Mouse (Mus musculus): ENCODE data around the gene Sertm1. TPM values are rescaled to one million over a fixed set of nuclear protein-coding genes. Genes with fewer than 3 reads are reported as not detected.

Gene Sertm1
- polyA plus RNA-seq (2012; rRNA removed) (1.3 and 1.5 TPM in 2 replicates), polyA plus RNA-seq (2014; fragmentation: Nextera tagmentation; extraction: Ambion mirVana) (0.27 and 0.38 TPM in 2 replicates)

DNA sequence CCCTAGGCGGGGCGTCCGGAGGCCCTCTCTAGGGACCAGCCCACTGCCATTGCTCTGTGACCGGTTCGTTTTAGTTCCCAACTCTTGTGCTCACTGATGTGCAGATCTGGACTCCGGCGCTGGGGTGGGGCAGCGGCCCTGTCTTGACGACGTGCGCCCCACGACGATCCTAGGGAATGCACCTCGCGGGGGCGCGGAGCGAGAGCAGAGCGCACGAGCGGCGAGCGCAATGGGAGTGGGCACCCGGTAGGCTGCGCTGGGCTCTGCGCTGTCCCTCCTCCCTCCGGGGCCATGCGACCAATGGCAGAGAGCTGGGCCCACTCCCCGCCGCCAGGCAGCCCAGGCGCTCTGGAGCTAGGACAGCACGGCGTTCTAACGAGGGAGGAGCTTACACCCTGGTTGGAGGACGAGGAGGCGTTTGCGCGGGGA lies at the start of gene Sertm1:
TSS of gene Sertm1 (minus strand) at position 245 of the 429 bp plus-strand sequence.
- Histone ChIP-seq H3K27ac (no peak within 1 kb of the TSS), H3K9ac (replicated peaks) (no peak within 1 kb of the TSS), H3K27me3 (ENCODE audit: control insufficient read depth, insufficient read depth, low read length) (peaks cover 11% of the 10 kb centered on the region), H3K4me2 (ENCODE audit: low read depth) (peak within 1 kb of the TSS; percentile 38), H3K4me3 (ENCODE audit: insufficient read depth in 1 of 2, low read depth in 2 of 2, low read length in 2 of 2) (peak within 1 kb of the TSS; percentile 41 to 44), H3K4me1 (replicated peaks; ENCODE audit: control insufficient read depth in 2 of 2, insufficient read depth in 2 of 2, low read length in 1 of 2) (peaks cover 0 to 9% of the 10 kb centered on the region in 2 experiments; a peak in 1 of 4 replicates), H3K36me3 (replicated peaks; ENCODE audit: control insufficient read depth, insufficient read depth, low read depth) (no peaks in the 10 kb centered on the region), H3K9me3 (ENCODE audit: control insufficient read depth, low read length) (no peaks in the 10 kb centered on the region)
- no peak for DNase-seq (ENCODE audit: low read depth in 3 of 3, low spot score in 3 of 3)
- TF ChIP-seq CTCF (IDR thresholded peaks at IDR 0.05; ENCODE audit: low read depth) = no peak
- no peak for TF ChIP-seq EP300 (IDR thresholded peaks at IDR 0.05; ENCODE audit: low read depth)
- WGBS (ENCODE audit: insufficient replicate concordance) = 1% methylated on average over 38 of the region's 38 CpGs
- peak; percentile 83 for ATAC-seq (ENCODE audit: insufficient read depth)

- no peaks in the 10 kb centered on the region for H3K4me1 ChIP-seq (replicated peaks; ENCODE audit: control insufficient read depth in 2 of 2, insufficient read depth in 2 of 2, low read length in 1 of 2)
- WGBS (ENCODE audit: insufficient replicate concordance) = 56% methylated on average over 3 of the region's 3 CpGs
- ATAC-seq (ENCODE audit: insufficient read depth) = no peak
Measured at GRCm38 (mm10) chr3:54964948-54965506, 49.3 kb upstream of the Sertm1 start.

DNA sequence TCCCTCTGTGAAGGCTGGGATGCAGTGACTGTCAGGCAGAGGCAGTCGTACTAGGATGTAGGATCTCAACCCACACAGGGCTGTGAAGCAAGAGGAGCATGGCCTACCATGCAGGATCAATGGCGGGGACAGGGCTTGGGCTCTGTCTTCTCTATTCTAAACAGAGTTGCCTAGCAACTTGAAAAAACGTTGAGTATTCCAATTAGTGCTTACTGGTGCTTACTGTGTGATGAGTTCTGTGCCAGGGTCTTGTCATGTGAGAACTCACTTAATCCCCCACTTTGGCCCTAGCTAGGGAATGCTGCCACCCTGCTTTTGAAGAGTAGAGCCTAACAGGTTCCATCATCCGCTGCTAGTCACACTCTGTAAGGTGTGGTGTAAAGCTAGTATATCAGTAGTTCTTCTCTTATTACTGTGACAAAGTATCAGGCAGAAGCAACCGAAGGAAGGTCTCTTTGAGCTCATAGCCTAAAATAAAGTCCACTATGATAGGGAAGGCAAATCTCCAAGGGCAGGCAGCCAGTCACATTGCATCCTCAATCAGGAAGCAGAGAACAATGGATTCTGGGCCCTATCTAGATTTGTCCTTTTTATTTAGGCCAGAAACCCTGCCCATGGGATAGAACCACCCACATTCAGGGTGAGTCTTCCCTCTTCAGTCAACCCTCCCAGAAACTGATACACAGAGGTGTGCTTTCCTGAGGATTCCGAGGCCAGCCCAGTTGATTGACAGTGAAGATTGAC lies 27.6 kb upstream of the Sertm1 start:
- DNase-seq (ENCODE audit: low read depth in 3 of 3, low spot score in 3 of 3) = no peak
- 45% methylated on average over 6 of the region's 6 CpGs for WGBS (ENCODE audit: insufficient replicate concordance)
- Histone ChIP-seq H3K4me2 (ENCODE audit: low read depth) (no peak overlapping the region), H3K9ac (replicated peaks) (no peak overlapping the region), H3K36me3 (replicated peaks; ENCODE audit: control insufficient read depth, insufficient read depth, low read depth) (no peaks in the 10 kb centered on the region), H3K4me1 (replicated peaks; ENCODE audit: control insufficient read depth in 2 of 2, insufficient read depth in 2 of 2, low read length in 1 of 2) (no peaks in the 10 kb centered on the region), H3K4me3 (ENCODE audit: insufficient read depth in 1 of 2, low read depth in 2 of 2, low read length in 2 of 2) (no peak overlapping the region), H3K27me3 (ENCODE audit: control insufficient read depth, insufficient read depth, low read length) (no peaks in the 10 kb centered on the region), H3K27ac (no peak overlapping the region), H3K9me3 (ENCODE audit: control insufficient read depth, low read length) (no peaks in the 10 kb centered on the region)
- TF ChIP-seq EP300 (IDR thresholded peaks at IDR 0.05; ENCODE audit: low read depth) (no peak), CTCF (IDR thresholded peaks at IDR 0.05; ENCODE audit: low read depth) (no peak)
- ATAC-seq (ENCODE audit: insufficient read depth) = no peak

More at GRCm38 (mm10) chr3:54964948-54965506, 49.3 kb upstream of the Sertm1 start:
- H3K4me3 ChIP-seq (ENCODE audit: insufficient read depth in 1 of 2, low read depth in 2 of 2, low read length in 2 of 2) = no peak overlapping the region
- TF ChIP-seq CTCF (IDR thresholded peaks at IDR 0.05; ENCODE audit: low read depth) (no peak), EP300 (IDR thresholded peaks at IDR 0.05; ENCODE audit: low read depth) (no peak)
- no peak overlapping the region for H3K27ac ChIP-seq
- no peaks in the 10 kb centered on the region for H3K27me3 ChIP-seq (ENCODE audit: control insufficient read depth, insufficient read depth, low read length)
- no peak for DNase-seq (ENCODE audit: low read depth in 3 of 3, low spot score in 3 of 3)
- no peaks in the 10 kb centered on the region for H3K9me3 ChIP-seq (ENCODE audit: control insufficient read depth, low read length)
- H3K9ac ChIP-seq (replicated peaks) = no peak overlapping the region
- H3K36me3 ChIP-seq (replicated peaks; ENCODE audit: control insufficient read depth, insufficient read depth, low read depth) = no peaks in the 10 kb centered on the region
- H3K4me2 ChIP-seq (ENCODE audit: low read depth) = no peak overlapping the region

DNA sequence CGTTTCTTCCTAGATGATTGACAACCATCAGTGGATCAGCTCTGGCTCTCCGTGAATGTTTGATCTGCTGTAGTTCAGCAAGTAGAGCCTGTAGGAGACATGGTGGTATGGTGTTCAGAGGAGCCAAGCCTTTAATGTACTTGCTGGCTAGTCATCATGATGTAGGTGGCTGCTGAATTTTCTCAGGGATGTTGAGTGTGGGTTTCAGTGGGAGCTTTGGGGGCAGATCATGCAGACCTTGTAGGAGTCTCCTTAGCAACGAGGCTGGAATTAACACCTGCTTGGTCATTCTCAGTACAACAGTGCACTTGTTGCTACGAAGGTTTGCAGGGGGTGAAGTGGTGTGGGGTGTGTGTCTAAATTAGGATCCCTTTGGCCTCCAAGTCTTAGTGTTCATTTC lies 18.8 kb upstream of the Sertm1 start:
- Histone ChIP-seq H3K4me2 (ENCODE audit: low read depth) (no peak overlapping the region), H3K27me3 (ENCODE audit: control insufficient read depth, insufficient read depth, low read length) (no peaks in the 10 kb centered on the region), H3K36me3 (replicated peaks; ENCODE audit: control insufficient read depth, insufficient read depth, low read depth) (no peaks in the 10 kb centered on the region), H3K27ac (no peak overlapping the region), H3K4me1 (replicated peaks; ENCODE audit: control insufficient read depth in 2 of 2, insufficient read depth in 2 of 2, low read length in 1 of 2) (no peaks in the 10 kb centered on the region), H3K9me3 (ENCODE audit: control insufficient read depth, low read length) (no peaks in the 10 kb centered on the region), H3K4me3 (ENCODE audit: insufficient read depth in 1 of 2, low read depth in 2 of 2, low read length in 2 of 2) (no peak overlapping the region), H3K9ac (replicated peaks) (no peak overlapping the region)
- WGBS (ENCODE audit: insufficient replicate concordance) = 51% methylated on average over 4 of the region's 4 CpGs
- ATAC-seq (ENCODE audit: insufficient read depth) = no peak
- DNase-seq (ENCODE audit: low read depth in 3 of 3, low spot score in 3 of 3) = no peak
- TF ChIP-seq EP300 (IDR thresholded peaks at IDR 0.05; ENCODE audit: low read depth) (no peak), CTCF (IDR thresholded peaks at IDR 0.05; ENCODE audit: low read depth) (no peak)

DNA sequence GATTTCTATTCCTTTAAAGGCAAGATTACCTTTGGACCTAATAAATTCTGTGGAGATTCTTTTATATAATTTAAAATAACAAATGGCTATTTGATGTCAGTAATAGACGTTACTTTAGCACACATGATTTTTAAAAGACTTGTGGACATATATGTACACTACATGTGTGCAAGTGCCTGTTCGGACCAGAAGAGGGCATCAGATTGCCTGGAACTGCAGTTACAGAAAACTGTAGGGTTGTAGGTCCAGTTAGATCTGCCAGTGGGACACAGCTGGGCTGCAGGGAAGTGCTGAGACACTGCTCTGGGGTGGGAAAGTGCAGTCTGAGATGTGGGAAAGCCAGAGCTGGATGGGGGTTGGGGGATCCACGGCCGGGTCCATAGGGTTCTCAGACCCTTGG lies 16.9 kb upstream of the Sertm1 start:
- Histone ChIP-seq H3K4me2 (ENCODE audit: low read depth) (no peak overlapping the region), H3K36me3 (replicated peaks; ENCODE audit: control insufficient read depth, insufficient read depth, low read depth) (no peaks in the 10 kb centered on the region), H3K4me3 (ENCODE audit: insufficient read depth in 1 of 2, low read depth in 2 of 2, low read length in 2 of 2) (no peak overlapping the region), H3K27me3 (ENCODE audit: control insufficient read depth, insufficient read depth, low read length) (no peaks in the 10 kb centered on the region), H3K9me3 (ENCODE audit: control insufficient read depth, low read length) (no peaks in the 10 kb centered on the region), H3K27ac (no peak overlapping the region), H3K4me1 (replicated peaks; ENCODE audit: control insufficient read depth in 2 of 2, insufficient read depth in 2 of 2, low read length in 1 of 2) (no peaks in the 10 kb centered on the region), H3K9ac (replicated peaks) (no peak overlapping the region)
- no peak for ATAC-seq (ENCODE audit: insufficient read depth)
- DNase-seq (ENCODE audit: low read depth in 3 of 3, low spot score in 3 of 3) = no peak
- no peak for TF ChIP-seq EP300 (IDR thresholded peaks at IDR 0.05; ENCODE audit: low read depth)
- TF ChIP-seq CTCF (IDR thresholded peaks at IDR 0.05; ENCODE audit: low read depth) = 0 out of 2 replicates have a peak, but pooled peaks have one; percentile 4
- WGBS (ENCODE audit: insufficient replicate concordance) = 68% methylated on average over 4 of the region's 4 CpGs

Measured in liver, embryonic 14.5 days (tissue).